Mouse (Mus musculus): ENCODE measurements around the gene Tmem181a. TPM values are rescaled to one million over a fixed set of nuclear protein-coding genes. Genes with fewer than 3 reads are reported as not detected.
"Not testable (repeated sequence)": the region's sequence is repeated elsewhere in the genome, so short reads cannot be mapped to it uniquely, and the experiment has no call there.

Tmem181a gene
- polyA plus RNA-seq, 2 experiments: 21.1 to 23.9 TPM

DNA sequence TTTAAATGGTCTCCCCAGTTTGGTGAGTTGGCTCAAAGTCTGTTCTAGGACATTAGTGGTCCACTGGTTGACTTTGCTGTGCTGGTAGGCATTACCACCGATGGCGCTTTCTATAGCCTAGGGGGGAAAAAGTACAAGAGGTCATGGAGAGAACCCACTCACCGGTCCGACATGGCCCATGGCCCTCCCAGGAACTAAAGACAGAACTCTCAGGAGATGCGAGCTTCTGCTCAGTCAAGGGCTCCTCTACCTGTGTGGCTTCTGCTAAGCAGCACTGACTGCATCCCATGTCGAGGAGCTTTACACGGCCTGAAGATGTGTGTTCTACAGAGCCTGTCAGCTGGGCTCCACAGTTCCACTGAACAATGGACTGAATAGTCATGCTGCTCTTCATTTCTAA lies 55.1 kb downstream of the Tmem181a start:
- not testable (repeated sequence) for H3K4me2 ChIP-seq (replicated peaks; ENCODE audit: low read depth, low read length, severe bottlenecking); ATAC-seq (ENCODE audit: low FRiP score, low read depth); H3K27me3 ChIP-seq (ENCODE audit: control insufficient read depth, insufficient read depth, low read length); H3K4me1 ChIP-seq (ENCODE audit: control insufficient read depth, insufficient read depth, low read length); H3K9me3 ChIP-seq (ENCODE audit: control insufficient read depth, low read length); H3K4me3 ChIP-seq (replicated peaks; ENCODE audit: low read length); H3K27ac ChIP-seq (replicated peaks; ENCODE audit: low read depth, low read length); DNase-seq (ENCODE audit: low spot score); H3K9ac ChIP-seq (ENCODE audit: low read depth, low read length, severe bottlenecking); H3K36me3 ChIP-seq (ENCODE audit: control insufficient read depth, insufficient read depth, low read length)
- WGBS: 87% methylated on average over 7 of the region's 7 CpGs

DNA sequence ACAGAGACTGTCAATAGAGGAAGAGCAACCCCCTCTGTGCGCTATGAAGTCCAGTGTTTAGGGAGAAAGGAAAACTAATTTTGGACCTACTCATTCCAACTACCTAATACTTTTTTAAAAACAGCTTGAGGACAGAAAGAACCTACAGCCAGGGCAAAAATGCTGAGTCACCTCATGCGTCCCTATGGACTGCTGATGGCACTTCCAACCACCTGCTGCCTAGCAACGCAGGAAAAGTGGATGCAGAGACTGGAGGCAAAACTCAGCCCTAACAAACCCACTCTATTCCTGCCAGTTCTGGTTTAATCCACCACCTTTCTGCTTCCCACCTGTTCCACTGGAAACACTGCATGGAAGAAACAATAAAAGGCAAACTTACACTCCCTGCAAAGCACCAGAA lies 56.1 kb downstream of the Tmem181a start:
- H3K9me3 ChIP-seq (ENCODE audit: control insufficient read depth, low read length); H3K27me3 ChIP-seq (ENCODE audit: control insufficient read depth, insufficient read depth, low read length); H3K4me3 ChIP-seq (replicated peaks; ENCODE audit: low read length); H3K9ac ChIP-seq (ENCODE audit: low read depth, low read length, severe bottlenecking); H3K27ac ChIP-seq (replicated peaks; ENCODE audit: low read depth, low read length); H3K4me2 ChIP-seq (replicated peaks; ENCODE audit: low read depth, low read length, severe bottlenecking); H3K36me3 ChIP-seq (ENCODE audit: control insufficient read depth, insufficient read depth, low read length); ATAC-seq (ENCODE audit: low FRiP score, low read depth); DNase-seq (ENCODE audit: low spot score); H3K4me1 ChIP-seq (ENCODE audit: control insufficient read depth, insufficient read depth, low read length): not testable (repeated sequence)
- 71% methylated on average over 3 of the region's 3 CpGs for WGBS

- H3K4me1 ChIP-seq (ENCODE audit: control insufficient read depth, insufficient read depth, low read length); H3K9me3 ChIP-seq (ENCODE audit: control insufficient read depth, low read length); ATAC-seq (ENCODE audit: low FRiP score, low read depth); H3K9ac ChIP-seq (ENCODE audit: low read depth, low read length, severe bottlenecking); H3K27ac ChIP-seq (replicated peaks; ENCODE audit: low read depth, low read length); H3K27me3 ChIP-seq (ENCODE audit: control insufficient read depth, insufficient read depth, low read length); H3K4me2 ChIP-seq (replicated peaks; ENCODE audit: low read depth, low read length, severe bottlenecking); H3K36me3 ChIP-seq (ENCODE audit: control insufficient read depth, insufficient read depth, low read length); DNase-seq (ENCODE audit: low spot score); H3K4me3 ChIP-seq (replicated peaks; ENCODE audit: low read length): not testable (repeated sequence)
- 78% methylated on average over 2 of the region's 3 CpGs for WGBS
Observed at GRCm38 (mm10) chr17:6314493-6314892, 57.8 kb downstream of the Tmem181a start.

DNA sequence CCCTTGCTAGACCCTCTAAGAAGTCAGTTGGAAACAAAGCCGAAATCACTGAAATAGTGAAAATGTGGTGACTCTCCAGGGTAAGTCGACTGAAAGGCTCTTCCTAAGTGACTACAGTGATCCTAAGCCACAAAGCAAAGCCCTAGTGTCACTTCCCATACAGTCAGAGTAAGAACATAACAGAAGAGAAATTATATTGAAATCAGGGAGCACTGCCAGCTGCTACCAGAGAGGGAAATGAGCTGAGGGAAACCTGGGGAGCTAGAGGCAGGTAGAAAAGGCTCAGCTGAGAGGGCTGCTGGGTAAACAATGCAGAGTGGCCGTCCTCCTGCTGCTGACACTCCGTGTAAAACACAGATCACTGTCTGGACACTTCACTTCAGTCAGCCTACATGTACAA lies 59.0 kb downstream of the Tmem181a start:
- not testable (repeated sequence) for H3K4me1 ChIP-seq (ENCODE audit: control insufficient read depth, insufficient read depth, low read length)
- no CpG with 5 or more reads among the region's 4 CpGs for WGBS

GRCm38 (mm10) chr17:6316379-6317126 lies 59.9 kb downstream of the Tmem181a start:
- not testable (repeated sequence) for H3K4me1 ChIP-seq (ENCODE audit: control insufficient read depth, insufficient read depth, low read length); H3K27me3 ChIP-seq (ENCODE audit: control insufficient read depth, insufficient read depth, low read length); H3K9ac ChIP-seq (ENCODE audit: low read depth, low read length, severe bottlenecking); H3K36me3 ChIP-seq (ENCODE audit: control insufficient read depth, insufficient read depth, low read length); H3K27ac ChIP-seq (replicated peaks; ENCODE audit: low read depth, low read length); H3K9me3 ChIP-seq (ENCODE audit: control insufficient read depth, low read length); DNase-seq (ENCODE audit: low spot score)
- H3K4me2 ChIP-seq (replicated peaks; ENCODE audit: low read depth, low read length, severe bottlenecking): peak overlapping the region; percentile 48
- ATAC-seq (ENCODE audit: low FRiP score, low read depth): peak; percentile 24
- peak overlapping the region; percentile 31 for H3K4me3 ChIP-seq (replicated peaks; ENCODE audit: low read length)
- WGBS: 3% methylated on average over 35 of the region's 38 CpGs

More for the DNA sequence above, 59.0 kb downstream of the Tmem181a start:
- H3K9me3 ChIP-seq (ENCODE audit: control insufficient read depth, low read length); H3K4me2 ChIP-seq (replicated peaks; ENCODE audit: low read depth, low read length, severe bottlenecking); ATAC-seq (ENCODE audit: low FRiP score, low read depth); H3K9ac ChIP-seq (ENCODE audit: low read depth, low read length, severe bottlenecking); H3K27ac ChIP-seq (replicated peaks; ENCODE audit: low read depth, low read length); H3K36me3 ChIP-seq (ENCODE audit: control insufficient read depth, insufficient read depth, low read length); DNase-seq (ENCODE audit: low spot score); H3K4me3 ChIP-seq (replicated peaks; ENCODE audit: low read length); H3K27me3 ChIP-seq (ENCODE audit: control insufficient read depth, insufficient read depth, low read length): not testable (repeated sequence)

GRCm38 (mm10) chr17:6317339-6317985 lies 60.8 kb downstream of the Tmem181a start, which contains the start of gene Dynlt1a:
Gene Dynlt1a, minus strand, starts transcription at chr17:6317500.
- H3K9ac ChIP-seq (ENCODE audit: low read depth, low read length, severe bottlenecking); H3K4me1 ChIP-seq (ENCODE audit: control insufficient read depth, insufficient read depth, low read length); H3K27me3 ChIP-seq (ENCODE audit: control insufficient read depth, insufficient read depth, low read length); H3K27ac ChIP-seq (replicated peaks; ENCODE audit: low read depth, low read length); H3K36me3 ChIP-seq (ENCODE audit: control insufficient read depth, insufficient read depth, low read length); H3K9me3 ChIP-seq (ENCODE audit: control insufficient read depth, low read length): not testable (repeated sequence)
- H3K4me2 ChIP-seq (replicated peaks; ENCODE audit: low read depth, low read length, severe bottlenecking): peak within 1 kb of the TSS; percentile 48
- ATAC-seq (ENCODE audit: low FRiP score, low read depth) (peak; percentile 88), DNase-seq (ENCODE audit: low spot score) (peak; percentile 91)
- 12% methylated on average over 21 of the region's 23 CpGs for WGBS
- peak within 1 kb of the TSS; percentile 31 for H3K4me3 ChIP-seq (replicated peaks; ENCODE audit: low read length)

DNA sequence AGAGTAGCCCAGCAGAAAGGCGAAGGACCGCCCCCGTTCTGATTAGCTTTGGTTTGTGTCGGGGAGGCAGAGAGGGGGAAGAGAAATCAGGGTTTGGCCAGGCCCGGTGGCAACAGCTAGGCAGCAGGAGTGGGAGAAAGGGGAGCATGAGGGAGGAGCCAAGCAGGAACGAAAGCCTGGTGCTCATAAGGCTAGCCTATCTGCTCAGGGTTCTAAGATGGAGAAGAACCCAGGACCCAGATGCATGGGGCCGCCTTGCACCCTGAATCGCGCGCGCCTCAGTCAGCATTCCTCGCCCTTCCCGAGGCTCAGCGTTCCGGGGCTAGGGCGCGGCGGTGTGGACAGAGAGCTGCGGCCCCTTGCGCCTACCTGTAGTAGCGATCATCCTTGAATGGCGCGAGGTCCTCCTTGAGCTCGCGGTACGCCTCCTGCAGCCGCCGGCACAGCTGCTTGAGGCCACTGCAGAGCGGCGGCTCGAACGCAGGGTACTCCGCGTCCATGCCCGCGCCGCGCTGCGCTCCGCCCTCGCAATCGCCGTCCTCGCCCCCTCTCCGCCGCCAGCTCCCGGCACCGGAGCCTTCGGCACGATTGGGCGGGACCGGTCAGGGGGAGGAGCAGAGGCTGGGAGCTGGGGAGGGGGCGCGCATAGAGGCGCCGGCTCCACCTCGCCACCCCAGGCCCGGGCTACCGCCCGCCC lies 64.6 kb downstream of the Tmem181a start:
- not testable (repeated sequence) for DNase-seq (ENCODE audit: low spot score); H3K27ac ChIP-seq (replicated peaks; ENCODE audit: low read depth, low read length); ATAC-seq (ENCODE audit: low FRiP score, low read depth); H3K27me3 ChIP-seq (ENCODE audit: control insufficient read depth, insufficient read depth, low read length); H3K4me1 ChIP-seq (ENCODE audit: control insufficient read depth, insufficient read depth, low read length); H3K4me2 ChIP-seq (replicated peaks; ENCODE audit: low read depth, low read length, severe bottlenecking); H3K4me3 ChIP-seq (replicated peaks; ENCODE audit: low read length); H3K9me3 ChIP-seq (ENCODE audit: control insufficient read depth, low read length); H3K36me3 ChIP-seq (ENCODE audit: control insufficient read depth, insufficient read depth, low read length); H3K9ac ChIP-seq (ENCODE audit: low read depth, low read length, severe bottlenecking)
- 20% methylated on average over 1 of the region's 60 CpGs for WGBS

- not testable (repeated sequence) for H3K9me3 ChIP-seq (ENCODE audit: control insufficient read depth, low read length); H3K27ac ChIP-seq (replicated peaks; ENCODE audit: low read depth, low read length); H3K36me3 ChIP-seq (ENCODE audit: control insufficient read depth, insufficient read depth, low read length); H3K9ac ChIP-seq (ENCODE audit: low read depth, low read length, severe bottlenecking); H3K4me3 ChIP-seq (replicated peaks; ENCODE audit: low read length); H3K4me1 ChIP-seq (ENCODE audit: control insufficient read depth, insufficient read depth, low read length); DNase-seq (ENCODE audit: low spot score); ATAC-seq (ENCODE audit: low FRiP score, low read depth); H3K4me2 ChIP-seq (replicated peaks; ENCODE audit: low read depth, low read length, severe bottlenecking); H3K27me3 ChIP-seq (ENCODE audit: control insufficient read depth, insufficient read depth, low read length)
- no CpG with 5 or more reads among the region's 10 CpGs for WGBS
Observed at GRCm38 (mm10) chr17:6321778-6322101, 65.1 kb downstream of the Tmem181a start.
